Mouse (Mus musculus): ENCODE results near the gene Gm10271.

Gm10271 gene

DNA sequence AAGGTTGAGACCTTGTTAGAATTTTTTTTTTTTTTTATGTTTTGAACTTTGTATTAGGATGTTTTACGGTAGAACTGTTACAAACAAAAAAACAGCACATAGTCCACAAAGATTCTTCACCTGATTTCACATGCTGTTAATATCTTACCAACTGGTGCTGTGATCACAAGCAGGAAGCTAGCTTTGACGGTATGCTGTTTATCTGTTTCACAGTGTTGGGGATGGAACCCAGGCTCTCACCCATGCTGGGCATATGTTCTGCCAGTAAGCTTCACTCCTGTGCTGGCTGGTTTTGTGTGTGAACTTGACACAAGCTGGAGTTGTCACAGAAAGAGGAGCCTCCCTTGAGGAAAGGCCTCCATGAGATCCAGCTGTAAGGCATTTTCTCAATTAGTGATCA lies 5.4 kb upstream of the Gm10271 start:
- peak; percentile 54 to 74 for DNase-seq

DNA sequence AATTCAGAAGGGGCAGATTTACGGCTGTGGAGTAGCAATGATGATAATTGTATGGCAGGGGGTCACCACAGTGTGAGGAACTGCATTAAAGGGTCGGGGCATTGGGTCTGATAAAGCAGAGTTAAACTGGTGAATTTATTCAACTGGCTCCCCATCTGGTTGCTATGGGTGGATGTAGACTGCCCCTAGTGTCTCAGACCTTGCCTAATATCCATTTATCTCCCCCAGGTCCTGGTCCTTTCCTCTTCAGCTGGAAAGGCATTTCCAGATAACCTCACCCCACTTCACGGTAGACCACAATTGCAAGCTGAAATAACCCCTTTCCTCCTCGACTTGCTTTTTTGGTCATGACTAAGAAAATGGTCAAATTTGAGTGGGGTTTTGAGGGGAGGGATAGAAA lies 5.0 kb upstream of the Gm10271 start:
- no peak for DNase-seq

DNA sequence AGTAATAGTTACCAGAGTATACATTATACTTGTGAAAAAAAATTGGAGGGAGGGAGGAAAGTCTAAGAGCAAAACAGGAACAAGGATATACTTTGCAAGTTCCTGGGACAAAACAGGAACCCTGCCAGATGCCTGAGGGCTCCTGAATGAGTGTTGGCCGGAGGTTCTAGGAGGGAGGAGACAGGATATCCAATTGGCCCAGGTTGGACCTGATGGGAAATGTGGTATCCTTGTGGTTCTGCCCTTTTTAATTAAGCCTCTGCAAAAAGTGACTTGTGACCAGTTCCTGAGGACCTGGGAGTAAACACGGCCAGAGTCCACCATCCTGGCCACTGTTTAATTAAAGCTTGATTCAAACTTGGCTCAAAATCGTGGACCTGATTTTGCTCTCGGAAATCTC lies 3.7 kb downstream of the Gm10271 start:
- DNase-seq, result peak; percentile 84 to 92

DNA sequence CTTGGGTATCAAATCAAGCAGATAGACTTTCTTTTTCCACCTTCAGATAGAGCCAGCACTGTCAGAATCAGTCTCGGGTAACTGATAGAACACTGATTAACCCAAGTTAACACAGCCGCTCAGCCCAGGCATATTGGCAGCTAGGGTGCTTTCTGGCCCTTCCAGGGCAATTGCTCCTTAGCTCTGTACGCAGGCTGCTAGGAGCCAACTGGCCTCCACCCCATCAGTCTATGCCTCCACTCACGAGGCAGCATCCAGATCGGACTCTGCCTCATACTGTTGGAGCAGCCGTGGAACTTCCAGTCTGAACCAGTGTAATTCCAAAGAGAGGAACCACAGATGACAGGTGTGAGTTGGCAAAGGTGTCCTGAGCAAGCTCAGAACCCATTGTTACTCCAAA lies 6.3 kb downstream of the Gm10271 start:
- peak; percentile 82 to 89 for DNase-seq

DNA sequence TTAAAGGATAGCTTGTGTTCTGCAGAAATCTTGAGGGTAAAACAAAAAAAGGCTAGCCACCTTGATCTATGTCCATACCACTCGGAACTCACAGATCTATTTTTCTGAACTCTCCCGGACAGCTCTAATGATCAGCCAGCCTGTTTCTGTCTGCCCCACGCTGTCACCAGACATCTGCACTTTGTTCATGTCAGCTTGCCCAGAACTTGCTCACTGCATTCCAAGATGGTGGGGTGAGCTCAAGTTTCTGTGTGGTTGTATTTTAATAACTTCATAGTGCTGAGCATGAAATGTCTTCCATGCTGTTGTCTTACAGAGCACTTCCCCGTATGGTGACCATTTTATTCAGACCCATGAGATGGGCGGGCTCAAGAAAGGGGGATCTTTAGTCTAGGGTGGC lies 7.1 kb downstream of the Gm10271 start:
- peak; percentile 53 to 65 for DNase-seq

DNA sequence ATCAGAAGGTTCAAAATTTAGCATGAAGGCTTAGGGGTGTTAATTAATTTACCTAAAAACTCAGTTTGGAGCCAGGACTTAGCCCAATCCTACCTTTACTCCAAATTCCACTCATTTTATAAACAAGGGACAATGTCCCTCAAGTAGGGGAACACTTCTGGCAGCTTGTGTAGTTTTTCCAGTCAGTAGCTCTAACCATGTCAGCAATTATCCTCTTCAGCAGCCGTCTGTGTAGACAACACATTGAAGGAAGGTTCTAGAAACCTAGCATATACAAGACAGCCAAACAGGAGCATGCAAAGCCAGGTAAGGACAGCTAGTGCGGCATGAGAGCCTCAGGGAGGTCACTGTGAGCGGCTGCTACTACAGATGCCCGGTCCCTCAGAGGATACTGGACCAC lies 7.8 kb downstream of the Gm10271 start:
- peak; percentile 43 to 54 for DNase-seq

DNA sequence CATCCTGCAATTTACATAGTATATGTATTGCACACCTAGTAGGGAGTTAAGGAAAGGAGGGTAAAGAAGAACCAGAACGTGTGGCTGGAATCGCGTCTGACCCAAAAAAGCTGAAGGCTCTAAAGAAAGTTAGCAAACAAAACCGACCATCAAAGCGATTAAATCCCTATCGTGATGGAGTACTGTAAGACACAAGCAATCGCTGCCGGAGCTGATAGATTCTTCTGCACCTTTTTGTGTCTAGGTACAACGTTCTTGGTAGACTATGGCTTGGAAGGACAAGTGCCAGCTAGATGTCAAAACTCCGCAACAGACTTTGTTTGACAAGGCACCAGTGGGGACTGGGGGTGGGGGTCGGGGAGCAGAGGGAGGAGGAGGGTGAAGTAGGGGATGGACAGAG lies 8.3 kb downstream of the Gm10271 start:
- DNase-seq, result peak in 1 of 2 experiments; percentile 69

DNA sequence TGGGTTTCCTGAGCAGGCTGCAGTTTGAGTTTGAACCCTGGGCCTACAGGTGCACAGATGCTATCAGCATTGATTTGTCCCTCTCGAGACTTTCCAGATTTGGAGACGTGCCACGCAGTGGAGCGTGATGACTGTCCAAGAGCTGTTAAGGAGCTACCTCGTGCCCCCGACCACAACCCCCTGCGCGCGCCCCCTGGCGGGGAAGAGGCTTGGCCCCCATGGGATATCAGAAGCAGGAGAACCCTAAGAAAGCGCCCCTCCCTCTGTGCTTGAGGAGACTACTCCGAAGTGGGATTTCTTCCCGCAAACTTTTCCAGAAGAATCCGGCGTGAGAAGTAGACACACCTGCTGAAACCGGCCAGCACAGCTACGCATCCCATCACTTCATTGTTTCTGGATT lies 9.6 kb downstream of the Gm10271 start:
- DNase-seq, result peak in 1 of 2 experiments; percentile 68

DNA sequence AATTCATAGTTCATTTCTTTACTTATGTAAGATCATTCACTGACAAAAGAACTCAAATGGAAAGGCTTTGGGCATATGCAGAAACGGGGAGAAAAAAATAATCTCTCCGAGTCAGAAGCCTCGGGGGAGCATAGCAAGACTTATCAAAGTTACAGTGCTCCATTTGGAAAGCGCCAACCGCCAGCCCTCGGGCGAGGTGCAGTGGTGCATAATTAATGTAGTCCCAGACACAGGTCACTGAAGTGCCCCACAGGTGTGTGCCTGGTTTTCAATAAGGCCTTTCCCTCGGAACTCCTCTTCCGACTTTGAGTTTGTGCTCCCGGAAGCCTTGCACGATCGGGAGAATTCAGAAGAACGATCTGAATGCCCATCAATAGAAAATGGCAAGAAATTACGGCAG lies 10.3 kb downstream of the Gm10271 start:
- DNase-seq, result peak; percentile 43 to 52

DNA sequence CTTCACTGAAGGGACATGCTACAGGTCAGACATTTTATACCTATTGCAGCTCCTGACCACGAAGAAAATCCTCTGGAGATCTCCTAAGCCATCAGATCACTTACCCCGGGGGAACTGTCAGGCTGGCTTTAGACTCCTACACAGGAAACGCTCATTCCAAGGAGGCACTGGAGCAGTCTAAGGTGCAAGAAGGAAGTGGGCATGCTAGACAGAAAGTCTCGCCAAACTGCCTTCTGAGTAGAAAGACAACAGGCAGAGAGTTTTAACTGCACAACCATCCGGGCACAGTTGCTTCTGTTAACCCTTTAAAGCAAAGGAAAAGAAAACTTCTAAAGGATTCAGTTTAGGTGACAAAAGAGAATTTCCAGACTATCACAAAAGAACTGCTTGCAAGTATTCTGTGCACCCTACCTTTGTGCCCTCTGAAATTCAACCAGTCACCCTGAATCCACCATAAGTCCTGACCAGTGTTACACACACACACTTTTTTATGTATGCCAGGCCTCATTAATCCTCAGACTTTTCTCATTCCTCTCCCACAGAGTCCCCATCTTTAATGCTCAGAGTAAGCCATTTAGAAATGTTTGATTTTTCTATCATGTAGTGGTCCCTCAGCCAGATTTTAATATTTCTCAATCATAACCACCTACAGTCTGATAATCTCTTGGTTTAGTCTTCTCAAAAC lies 14.4 kb downstream of the Gm10271 start:
- peak; percentile 35 to 56 for DNase-seq

DNA sequence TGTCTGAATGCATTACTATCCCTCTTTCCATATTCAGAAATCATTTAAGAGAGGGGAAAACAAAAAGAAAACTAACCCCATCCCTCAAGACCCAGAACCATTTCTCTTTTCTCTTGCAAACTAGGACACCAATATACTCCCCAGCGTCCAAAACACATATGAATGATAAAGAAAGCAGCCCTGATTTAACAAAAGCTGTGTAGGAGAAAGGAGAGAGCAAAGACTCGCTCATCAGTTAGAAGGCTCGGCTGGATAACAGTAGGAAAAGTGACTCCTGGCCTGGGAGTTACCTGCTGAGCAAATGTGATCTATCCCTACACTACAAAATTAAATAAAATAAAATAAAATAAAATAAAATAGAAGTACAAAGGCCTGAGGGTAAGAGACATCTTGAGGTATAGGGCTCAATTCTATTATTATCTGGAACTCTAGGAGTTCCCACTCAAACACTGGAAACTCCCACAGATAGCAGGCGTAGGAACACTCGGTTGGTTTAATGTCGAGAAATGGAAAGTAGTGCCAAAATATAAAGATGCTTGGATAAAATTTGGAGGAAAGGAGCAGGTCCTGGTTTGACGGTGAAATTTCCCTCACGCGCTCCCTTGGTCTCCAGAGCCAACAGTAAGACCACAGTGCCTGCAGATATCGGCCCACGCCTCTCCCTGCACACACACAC lies 15.8 kb downstream of the Gm10271 start:
- no peak for DNase-seq

DNA sequence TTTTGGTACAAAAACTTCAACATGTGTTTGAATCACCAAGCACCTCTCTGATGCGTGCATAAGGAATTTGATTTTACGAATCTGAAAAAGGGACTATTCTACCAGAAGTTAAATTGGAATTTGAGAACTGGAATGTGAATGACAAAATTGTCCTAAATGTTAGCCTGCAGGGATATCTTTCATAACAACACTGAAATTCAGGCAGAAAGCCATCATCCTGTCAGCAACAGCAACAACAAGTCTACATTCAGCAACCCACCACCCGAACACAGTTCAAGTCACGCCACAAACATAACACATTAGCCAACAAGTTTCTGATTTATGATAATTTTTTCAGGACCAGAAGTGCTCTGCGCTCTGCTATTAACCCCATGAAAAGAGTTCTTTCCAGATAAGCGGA lies 17.2 kb downstream of the Gm10271 start:
- DNase-seq, result no peak

DNA sequence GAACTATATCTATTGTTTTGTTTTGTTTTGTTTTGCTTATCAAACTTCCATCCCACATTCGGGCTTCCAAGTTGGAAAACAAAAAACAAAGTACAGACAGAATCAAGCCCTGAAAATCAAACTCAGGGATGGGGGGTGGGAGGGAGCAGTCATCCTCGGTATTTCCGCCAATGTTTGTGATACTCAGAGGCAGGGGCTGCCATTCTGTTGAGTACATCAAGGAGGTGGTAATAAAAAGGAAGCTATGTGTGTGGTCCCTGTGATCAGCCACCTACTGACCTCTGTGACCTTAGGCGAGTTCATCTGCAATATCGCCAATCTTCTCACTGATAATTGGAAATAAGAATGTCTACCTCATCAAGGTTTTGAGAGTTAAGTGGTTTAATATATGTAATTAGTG lies 21.5 kb downstream of the Gm10271 start:
- no peak for DNase-seq

DNA sequence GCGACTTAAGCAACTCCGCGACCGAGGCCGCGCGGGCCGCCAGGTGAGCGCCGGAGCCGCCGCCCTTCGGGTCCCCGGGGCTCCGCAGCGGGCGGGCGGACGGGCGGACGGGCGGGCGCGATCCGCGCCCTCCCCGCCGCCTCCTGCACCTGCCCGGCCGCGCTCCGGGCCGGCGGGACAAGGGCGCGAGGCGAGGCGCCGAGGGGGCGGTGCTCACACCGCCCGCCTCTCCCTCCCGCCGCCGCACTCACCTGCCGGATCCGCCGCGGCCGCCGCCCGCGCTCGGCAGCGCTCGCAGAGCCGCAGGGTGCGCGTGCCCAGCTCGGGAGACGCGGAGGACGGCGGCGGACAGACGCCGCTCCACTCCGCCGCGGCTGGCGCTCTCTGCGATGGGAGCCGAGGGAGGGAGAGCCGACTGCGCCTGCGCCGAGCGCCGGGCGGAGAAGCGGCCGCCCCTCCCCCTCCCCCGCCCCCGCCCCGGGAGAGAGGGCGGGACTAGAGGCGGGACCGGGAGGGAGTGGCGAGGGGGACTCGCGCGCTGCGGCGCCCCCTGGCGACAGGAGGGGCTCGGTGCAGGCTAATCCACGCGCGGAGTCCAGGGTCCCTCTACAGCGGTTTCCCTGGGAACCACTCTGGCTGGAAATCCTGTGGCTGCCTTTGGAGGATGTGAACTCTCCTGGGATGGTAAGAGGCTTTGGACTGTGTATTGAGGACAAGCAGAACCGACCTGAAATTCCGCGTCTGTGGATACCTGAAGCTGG lies 22.2 kb downstream of the Gm10271 start, which contains the start of gene Rab3ip:
Rab3ip (minus strand) TSS at position 761 of the 761 bp plus-strand sequence.
- peak; percentile 88 to 96 for DNase-seq

DNA sequence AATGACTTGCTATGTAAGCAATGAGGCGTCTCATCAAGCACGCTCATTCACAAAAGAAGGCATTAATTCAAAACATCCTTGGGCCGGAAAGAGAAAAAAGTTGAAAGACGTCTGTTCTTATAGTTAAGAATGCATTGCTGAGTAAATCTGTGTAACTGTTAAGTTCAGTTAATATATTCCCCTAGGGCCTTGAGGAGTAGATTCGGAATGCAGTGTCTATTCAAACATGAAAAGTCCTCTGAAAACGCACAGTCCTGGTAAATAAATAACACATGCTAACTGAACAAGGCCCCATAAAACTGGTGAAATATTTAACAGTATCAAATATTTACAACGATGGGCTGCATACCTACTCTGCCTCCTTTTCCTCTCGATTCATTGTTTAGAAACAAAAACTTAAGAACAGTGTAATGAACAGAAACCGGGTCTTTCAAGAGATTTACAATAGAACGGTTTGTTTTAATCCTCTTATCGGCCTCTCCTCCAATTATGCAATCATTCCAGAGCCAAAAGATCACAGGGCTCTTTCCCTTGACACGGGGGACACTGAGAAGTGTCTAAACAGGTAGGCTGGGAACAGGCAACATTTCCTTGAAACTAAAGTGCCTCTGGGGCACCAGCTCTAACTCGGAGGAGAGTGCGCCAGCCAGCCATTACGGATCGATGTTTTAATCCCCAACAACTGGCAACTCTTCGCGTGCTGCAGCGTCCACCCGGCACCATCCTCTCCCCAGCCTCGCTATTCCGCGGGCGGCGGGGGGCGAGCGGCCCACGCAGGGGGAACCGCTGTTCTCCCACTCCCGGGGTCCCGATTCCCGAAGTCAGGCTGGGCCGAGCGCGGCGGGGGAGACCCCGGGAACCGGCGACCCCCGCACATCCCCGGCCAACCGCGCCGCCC lies 23.0 kb downstream of the Gm10271 start:
- DNase-seq, result peak; percentile 35 to 74

DNA sequence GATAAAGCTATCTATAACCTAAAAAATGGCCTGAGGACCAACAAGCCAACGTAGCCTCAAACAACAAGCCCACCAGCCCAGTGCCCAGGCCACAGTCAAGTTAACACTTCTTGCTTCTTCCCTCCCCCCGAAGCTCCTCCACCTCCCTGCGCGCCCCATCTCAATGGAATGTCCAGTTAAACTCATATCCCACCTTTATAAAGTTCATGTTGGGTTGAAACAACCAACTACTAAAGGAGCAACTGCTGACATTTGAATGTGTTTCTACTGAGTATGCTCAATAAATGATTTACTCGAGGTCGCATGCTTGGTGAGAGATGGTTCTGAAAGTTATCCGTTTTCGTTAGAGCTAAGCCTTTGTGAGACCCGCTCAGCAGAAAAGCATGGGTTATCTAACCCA lies 24.0 kb downstream of the Gm10271 start:
- DNase-seq, result peak; percentile 46 to 66

DNA sequence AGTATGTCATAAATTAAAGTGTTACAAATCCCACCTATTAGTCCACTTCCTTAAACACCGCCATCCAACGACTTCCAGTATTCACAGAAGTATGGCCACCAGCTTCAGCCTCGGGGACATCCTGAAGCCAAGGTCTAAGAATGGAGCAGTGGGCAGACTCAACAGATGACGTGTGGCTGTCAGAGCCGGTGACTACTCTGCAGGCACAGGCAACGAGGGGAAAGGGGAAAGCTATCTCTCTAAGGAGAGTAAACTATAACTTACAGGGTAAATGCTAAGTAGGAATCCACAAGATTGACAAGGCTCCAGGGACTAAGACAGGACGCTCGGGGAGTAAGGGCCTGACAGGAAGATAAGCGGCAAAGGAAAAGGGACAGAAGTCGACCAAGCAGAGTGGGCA lies 27.5 kb downstream of the Gm10271 start:
- DNase-seq, result no peak

DNA sequence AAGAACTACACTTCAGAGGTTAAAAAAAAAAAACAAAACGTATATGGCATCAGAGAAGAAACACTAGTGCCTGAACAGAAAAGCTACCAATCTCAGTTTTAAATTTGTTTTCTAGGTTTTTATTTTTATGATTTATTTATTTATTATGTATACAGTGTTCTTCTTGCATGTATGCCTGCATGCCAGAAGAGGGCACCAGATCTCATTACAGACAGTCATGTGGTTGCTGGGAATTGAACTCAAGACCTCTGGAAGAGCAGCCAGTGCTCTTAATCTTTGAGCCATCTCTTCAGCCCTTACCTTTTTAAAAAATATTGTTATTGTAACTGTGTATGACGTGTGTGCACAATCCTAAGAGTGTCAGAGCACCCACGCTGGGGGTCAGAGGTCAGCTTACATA lies 28.3 kb downstream of the Gm10271 start:
- DNase-seq, result peak; percentile 31 to 38

DNA sequence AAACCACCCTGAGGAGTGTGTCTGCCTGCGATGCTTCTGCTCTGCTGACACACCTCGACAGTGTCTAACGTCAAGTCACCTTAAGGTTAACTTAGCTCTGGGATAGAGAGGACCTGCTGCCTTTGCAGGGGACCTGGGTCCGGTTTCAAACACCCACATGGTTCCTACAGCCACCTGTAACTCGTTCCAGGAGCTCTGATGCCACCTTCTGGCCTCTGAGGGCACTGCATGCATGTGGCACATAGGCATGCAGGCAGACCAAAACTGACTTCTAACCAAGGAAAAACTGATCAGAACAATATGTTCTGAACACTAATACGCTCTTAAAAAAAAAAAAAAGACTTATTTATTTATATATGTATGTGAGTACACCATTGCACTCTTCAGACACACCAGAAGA lies 29.4 kb downstream of the Gm10271 start:
- peak in 1 of 2 experiments; percentile 70 for DNase-seq

DNA sequence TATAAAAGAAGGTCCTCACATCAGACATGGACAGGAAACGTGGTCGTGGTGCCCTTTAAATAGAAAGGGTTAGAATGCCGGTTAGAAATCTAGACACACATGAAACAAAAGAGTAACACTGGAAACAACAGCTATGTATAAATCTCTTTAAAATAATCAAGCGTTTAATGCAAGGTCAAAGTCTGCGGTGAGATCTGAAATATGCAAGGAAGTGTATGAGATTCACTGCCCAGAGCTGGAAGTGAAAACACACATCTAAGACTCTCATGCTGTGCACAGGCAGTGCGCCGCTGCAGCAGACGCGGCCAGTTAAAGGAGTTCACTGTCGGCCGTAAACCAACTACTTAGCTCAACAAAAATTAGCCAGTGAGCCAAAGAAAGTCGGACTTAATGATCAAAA lies 37.4 kb downstream of the Gm10271 start:
- DNase-seq, result no peak

DNA sequence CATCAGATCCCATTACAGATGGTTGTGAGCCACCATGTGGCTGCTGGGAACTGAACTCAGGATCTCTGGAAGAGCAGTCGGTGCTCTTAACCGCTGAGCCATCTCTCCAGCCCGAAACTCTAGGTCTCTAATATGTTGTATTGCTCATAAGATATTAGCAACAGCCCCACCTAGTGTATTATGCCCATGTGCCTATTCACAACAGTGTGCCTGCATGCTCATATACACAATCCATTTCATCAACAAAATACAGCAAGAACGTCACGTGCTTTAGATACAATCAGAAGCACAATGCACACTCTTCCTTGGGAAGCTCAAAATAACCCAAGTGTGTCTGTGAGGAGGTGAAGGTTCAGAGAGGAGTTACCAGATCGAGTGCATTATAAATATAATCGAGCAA lies 38.6 kb downstream of the Gm10271 start:
- no peak for DNase-seq

DNA sequence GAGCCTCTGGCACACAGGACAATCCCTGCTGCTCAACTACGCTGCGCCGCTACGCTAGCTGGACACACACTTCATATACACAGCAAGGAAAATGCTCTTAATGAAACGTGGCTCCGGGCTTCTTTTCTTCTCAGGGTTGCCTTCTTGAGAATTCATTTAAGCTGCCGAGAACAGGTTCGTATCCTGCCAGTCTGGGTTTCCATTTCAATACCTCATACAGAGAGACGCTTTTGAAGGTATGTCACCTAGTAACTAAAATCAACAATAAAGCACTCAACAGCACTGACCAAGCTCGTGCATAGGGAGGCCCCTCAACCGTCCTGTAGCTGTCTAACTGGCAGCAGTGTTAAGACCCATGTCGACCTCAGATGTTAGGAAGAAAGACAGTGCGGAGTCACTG lies 40.0 kb downstream of the Gm10271 start:
- DNase-seq, result no peak

Measured in kidney, postnatal 36 days (tissue).